In genomic region chr2:38323380-38323779, GRCm38 (mm10) we compare ENCODE assay signal across 20 mouse cellular contexts.
A peak's percentile ranks its signal among the peaks of the same experiment; 100 is the strongest.
DNase-seq lines count a peak whose midpoint lies in the region; ATAC-seq lines count a peak whose summit lies in the region.
"Had no signal": no experiment of that assay in that cellular context is flagged by ENCODE, and none has a peak within 500 bp of the region (broad histone marks: within the 10 kb centered on the region; RNA-seq: fewer than 3 reads in every experiment).

No protein-coding gene starts in this region.

- DNase-seq in frontal cortex, postnatal 10 days (ENCODE audit: low spot score in 2 of 2): no peak
- peak; percentile 55 for DNase-seq in brain, adult 2 months (ENCODE audit: low read depth, low spot score)
- DNase-seq in telencephalon, adult 2 months (ENCODE audit: low read depth, low spot score): peak; percentile 34
- DNase-seq in liver: no peak
- DNase-seq: adrenal gland, adult 8-10 months; adrenal gland, postnatal 14 days; adrenal gland, postnatal 36 days; B cell, adult 2 months; cerebellum, adult 11-12 months; cerebellum, adult 2 months; cerebellum, adult 9-10 months; cerebellum, postnatal 10 days; cerebellum, postnatal 25 days; forebrain, postnatal 0 days had no signal

- ATAC-seq in frontal cortex, adult (ENCODE audit: low TSS enrichment): peak; percentile 59
- ATAC-seq: activated CD4-positive, CD25-positive, alpha-beta regulatory T cell, adult 4 months; CD4-positive, CD25-positive, alpha-beta regulatory T cell, adult 4 months; forebrain, embryonic 13.5 days; forebrain, embryonic 15.5 days; forebrain, postnatal 0 days; Patski had no signal

Comparison
In these comparisons a context has a peak if more than half of its experiments do, and no peak if none do; other contexts are left out.
1. DNase-seq: peak in brain, adult 2 months (single experiment) and telencephalon, adult 2 months (single experiment); none in frontal cortex, postnatal 10 days (0 of 2) and liver (single experiment).